Mouse (Mus musculus): ENCODE results near the gene Lsm14b.

Gene Lsm14b

DNA sequence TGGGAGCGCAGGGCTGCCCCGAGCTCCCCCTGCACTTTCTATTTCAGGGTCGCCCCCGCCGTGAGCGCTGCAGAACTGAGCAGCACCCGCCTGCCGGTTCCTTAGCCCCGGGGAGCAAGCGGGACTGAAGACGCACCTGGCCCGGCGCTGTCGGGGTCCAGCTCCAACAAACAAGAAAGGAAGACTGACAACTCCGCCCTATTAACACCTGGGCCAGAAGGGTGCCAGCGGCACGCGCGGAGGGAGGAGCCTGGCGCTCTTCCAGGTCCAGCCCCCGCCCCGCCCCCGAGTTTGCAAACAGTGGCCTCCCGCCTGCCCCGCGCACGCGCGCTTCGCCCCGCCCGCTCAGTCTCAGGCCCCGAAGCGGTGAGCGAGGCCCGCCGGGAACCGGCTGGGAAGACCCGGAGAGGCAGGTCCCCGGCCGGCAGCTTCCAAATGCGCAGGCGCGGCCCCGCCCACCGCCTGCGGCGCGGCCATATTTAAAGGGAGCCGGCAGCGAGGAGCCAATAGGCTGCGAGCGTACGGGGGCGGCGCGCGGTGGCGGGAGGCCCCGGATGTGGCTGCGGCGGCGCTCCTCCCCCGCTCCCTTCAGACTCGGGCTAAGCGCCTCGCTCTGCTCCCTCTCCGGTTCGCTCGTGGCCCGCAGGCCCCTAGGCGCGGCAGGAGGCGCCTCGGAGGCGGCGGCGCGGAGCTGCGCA lies at the start of gene Lsm14b:
TSS of gene Lsm14b (plus strand) at position 587 of the 698 bp plus-strand sequence.
- DNase-seq = peak; percentile 98 to 100

DNA sequence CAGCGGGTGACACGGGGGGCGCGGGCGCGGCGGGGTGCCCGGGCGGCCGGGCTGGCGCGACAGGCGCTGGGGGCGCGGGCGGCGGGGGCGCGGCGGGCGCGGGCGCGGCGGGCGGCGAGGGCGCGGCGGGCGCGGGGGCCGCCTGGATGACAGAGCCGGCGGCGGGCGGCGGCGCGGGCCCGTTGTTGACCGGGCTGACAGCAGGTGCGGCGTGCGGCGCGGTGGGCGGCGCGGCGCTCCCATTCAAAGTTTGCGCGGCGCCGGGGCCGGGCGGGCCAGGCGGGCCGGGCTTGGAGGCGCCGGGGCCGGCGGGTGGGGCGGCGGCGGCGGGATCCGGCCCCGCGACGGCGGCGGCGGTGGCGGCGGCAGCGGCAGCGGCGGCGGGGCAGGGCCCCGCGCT lies 48.9 kb upstream of the Lsm14b start:
- peak in 1 of 2 experiments; percentile 30 for DNase-seq

- DNase-seq = no peak
These were observed 48.5 kb upstream of the Lsm14b start for GRCm38 (mm10) chr2:179976295-179976627.

DNA sequence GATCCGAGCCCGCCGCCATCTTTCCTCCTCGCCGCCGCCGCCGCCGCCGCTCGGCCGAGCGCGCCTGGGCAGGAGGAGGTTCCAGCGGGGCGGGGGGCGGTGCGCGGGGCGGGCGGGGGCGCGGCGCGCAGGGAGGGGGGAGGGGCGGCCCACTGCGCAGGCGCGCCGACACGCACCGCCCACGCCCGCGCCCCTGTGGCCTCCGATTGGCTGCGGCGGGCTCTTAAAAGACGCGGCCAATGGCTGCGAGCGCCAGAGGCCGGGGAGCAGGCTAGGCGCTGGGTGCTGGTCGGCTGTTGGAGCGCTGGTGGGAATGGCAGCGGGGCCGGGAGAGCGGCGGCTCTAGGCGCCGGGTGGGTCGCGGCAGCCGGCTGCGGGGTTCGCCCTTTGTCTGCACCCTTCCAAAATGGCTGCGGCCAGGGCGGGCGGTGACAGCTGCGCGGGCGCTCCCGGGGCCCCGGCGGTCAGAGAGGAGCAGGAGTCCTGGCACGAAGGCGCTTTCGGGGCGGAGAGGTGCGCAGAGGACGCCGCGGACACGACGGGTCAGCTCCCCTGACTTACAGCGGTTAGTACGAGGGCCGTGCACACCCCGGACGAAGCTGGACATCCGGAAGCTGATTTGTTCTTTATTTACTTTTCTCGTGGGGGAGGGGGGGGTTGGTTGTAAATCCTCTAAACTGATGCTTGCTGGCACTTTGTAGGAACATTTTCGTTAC lies 48.0 kb upstream of the Lsm14b start, which contains the start of gene Taf4:
TSS of gene Taf4 (minus strand) at position 19 of the 716 bp plus-strand sequence.
- peak; percentile 80 to 86 for DNase-seq

DNA sequence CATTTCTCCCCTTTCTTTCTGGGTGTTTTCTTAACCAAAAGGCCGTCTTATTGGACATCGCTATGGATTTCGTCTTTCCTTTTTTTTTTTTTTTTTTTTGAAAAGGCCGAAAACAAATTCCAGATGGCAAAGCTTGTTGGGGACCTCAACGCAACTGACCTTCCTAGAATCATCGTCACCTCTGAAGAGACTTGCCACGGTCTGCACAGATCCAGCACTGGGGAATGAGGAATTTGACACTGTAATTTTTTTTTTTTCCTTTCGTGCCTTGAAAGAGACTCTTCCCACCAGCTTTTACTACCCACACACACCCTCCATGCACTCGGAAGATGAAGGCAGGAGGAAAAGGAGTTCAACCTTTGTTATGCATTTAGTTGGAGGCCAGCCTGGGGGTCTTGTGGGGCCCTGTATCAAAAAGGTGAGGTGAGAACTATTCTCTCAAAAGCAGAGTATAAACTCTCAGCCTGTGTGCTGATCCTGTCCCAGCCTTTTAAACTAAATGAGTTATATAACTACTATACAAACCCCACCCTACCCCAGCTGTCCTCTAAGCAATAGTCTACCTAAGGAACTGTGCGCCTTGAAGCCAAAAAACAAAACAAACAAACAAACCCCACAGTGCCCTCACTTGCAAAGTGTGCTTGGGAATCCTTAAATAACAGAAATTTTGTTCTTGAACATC lies 47.3 kb upstream of the Lsm14b start:
- no peak for DNase-seq

DNA sequence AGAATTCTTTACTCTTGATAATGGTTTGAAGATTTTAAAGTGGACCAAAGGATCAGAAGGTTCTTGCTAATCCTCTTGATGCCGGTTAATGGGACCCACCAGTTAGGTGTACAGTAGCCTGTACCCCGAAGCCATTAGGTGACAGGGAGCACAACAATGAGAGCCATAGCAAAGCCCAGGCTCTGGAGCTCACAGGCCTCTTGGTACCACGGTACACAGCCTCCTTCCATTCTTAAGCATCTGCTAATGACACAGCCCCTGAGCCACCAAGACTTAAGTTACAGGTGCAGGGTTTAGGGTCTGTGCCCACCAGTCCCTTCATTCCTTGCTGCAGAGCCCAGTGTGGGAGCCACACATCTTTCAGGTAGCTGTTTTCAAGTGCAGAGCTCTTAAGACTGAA lies 46.5 kb upstream of the Lsm14b start:
- DNase-seq = no peak

- DNase-seq = no peak
These were observed 45.0 kb upstream of the Lsm14b start for GRCm38 (mm10) chr2:179979836-179980235.

DNA sequence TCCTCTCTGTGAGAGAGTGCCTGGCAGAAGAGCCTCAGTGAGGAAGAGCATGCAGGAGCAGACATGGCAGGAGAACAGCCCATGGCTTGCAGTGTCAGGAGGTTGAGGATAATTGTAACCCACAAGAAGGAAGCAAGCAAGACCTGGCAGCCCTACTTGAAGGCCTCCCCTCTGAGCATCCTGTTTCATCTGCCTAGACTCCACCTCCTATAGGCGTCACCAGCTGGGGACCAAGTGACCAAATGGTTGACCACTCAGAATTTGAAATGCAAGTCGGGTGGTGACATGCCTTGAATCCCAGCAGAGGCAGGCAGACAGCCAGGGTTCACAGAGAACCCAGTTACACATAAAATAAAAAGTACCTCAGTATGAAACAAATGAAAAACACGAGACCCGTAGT lies 44.2 kb upstream of the Lsm14b start:
- DNase-seq = no peak

- no peak for DNase-seq
These were observed 42.1 kb upstream of the Lsm14b start for GRCm38 (mm10) chr2:179982715-179983114.

DNA sequence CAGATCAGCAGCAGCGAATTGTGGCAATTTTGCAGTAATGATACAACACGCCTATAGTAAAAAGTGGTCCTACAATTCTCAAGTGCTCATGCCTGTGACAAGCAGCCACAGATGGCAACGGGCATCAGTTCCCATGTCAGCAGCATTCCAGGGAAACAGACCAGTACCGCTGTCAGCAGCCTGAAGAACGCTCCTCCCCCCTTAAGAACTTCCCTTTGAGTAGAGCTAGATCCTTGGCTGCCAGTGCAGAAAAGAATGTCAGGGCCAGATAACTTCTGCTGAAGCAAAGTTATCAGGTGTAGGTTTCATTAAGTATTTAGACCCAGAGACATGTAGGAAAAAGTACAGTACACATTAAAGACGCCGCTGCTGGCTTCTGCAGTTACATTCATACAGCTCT lies 40.0 kb upstream of the Lsm14b start:
- DNase-seq = no peak

DNA sequence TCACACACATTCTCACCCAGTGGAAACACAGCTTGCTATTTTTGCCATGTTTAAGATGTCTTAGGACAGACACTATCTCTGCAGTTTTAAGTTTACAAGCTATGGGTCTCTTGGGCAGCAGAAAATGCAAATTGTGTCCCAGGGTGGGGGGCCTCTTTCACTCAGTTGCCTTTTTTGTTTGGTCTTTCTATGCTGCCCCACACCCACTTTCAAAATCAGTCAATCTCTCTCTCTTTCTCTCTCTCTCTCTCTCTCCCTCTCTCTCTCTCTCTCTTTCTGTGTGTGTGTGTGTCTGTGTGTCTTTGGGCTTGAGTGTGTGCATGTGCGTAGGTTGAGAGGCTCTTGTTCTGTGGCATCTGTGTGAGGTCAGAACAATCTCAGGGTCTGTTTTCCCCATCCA lies 39.1 kb upstream of the Lsm14b start:
- no peak for DNase-seq

DNA sequence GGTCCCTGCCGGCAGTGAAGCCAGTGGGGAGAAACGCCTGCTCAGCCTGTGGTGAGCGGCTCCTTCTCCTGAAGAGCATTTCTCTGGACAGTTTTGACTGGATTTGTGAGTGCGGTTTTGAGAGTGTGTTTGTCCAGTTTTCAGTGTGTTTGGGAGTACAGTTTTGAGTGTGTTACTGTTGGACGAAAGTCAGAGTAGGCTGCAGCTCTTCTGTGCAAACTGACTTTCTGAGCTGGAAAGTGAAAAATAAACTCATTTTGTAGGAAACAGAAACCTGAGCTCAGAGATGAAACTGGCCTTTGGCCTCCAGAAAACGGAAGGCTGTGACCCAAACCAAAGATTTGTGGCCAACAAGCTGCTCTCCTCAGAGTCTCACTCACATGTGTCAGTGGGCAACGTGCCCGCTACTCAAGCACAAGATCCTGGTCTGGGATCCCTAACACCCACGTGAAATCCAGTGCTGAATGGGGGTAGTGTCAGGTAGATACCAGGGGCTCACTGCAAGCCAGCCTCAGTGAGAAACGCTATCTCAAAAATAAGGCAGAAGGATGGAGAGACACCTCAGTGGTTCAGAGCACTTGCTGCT lies 38.3 kb upstream of the Lsm14b start:
- no peak for DNase-seq

DNA sequence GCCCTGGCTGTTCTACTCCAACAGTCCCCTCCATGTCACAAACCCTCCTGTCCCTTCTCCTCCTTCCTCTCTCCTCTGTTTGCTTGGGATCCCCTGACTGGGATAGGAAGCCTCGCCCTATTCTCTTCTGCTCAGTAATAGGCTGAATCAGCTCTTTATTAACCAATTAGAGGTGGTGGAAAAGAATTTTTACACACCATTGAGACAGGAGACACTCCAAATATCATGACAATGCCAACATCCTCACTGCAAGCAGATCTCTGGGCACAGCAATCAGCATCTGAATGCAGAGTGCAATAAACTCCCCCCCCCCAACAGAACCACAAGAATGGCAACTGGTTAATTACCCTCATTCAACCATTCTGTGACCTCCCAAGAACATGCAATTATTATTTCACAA lies 35.7 kb upstream of the Lsm14b start:
- DNase-seq = no peak

DNA sequence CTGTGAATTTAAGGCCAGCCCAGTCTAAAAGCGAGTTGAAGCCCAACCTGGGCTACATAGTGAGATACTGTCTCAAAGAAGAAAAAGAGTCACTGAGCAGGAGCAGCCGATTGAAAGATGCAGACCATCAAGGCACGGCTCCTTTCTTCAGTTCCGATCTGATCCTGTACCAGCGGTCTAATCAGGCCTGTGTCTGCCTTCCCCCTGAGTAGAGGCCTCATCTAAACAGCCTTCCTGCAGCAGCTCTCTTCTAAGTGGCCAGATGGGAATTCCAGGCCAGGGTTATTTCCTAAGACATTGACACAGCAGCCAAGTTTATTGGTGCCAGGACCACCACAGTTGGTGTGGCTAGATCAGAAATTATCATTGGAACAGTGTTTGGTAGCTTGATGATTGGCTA lies 31.7 kb upstream of the Lsm14b start:
- no peak for DNase-seq

DNA sequence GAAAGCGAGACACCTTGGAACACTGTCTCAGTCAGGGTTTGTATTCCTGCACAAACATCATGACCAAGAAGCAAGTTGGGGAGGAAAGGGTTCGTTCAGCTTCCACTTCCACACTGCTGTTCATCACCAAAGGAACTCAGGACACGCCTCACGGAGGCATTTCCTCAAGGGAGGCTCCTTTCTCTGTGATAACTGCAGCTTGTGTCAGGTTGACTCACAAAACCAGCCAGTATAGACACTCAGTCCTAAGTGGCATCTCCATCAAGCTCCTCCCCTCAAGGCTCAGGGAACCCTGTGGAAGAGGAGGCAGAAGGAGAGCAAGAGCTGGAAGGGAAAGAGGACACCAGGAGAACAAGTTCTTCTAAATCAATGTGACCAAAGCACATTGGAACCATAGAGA lies 26.4 kb upstream of the Lsm14b start:
- DNase-seq = no peak

GRCm38 (mm10) chr2:180001635-180002034 lies 23.2 kb upstream of the Lsm14b start:
- no peak for DNase-seq

DNA sequence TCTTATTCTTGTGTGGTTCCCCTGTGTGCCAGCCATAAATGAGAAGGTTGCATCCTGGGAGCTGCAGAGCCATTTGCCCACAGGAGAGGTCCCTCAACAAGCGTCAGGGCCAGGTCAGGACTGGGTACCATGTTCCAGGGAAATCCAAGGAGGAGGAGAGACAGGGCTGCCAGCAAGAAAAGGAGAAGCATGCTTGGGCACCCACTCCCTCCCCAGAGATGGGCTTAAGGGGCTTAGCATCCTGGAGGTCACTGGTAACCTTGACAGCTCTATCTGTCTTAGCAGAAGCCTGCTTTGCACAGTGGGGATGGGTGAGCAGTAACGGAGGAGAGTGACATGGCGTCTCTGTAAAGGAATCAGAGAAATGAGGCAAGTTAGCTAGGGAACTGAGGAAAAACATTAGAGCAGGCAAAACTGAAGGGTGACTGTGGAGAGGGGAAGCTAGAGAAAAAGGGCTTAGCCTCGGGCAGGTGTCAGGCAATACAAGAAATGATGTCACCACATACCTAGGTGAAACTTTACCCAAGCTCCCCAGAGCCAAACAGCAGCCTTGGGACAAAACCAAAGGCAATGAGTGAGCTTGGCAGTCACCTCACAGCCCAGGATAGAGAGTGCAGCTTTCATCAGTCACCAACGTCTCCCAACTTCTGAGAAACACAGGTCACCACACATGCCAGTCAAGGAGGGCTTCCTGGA lies 19.0 kb upstream of the Lsm14b start:
- DNase-seq = no peak

- DNase-seq = no peak
These were observed 18.3 kb upstream of the Lsm14b start for GRCm38 (mm10) chr2:180006352-180007017.

DNA sequence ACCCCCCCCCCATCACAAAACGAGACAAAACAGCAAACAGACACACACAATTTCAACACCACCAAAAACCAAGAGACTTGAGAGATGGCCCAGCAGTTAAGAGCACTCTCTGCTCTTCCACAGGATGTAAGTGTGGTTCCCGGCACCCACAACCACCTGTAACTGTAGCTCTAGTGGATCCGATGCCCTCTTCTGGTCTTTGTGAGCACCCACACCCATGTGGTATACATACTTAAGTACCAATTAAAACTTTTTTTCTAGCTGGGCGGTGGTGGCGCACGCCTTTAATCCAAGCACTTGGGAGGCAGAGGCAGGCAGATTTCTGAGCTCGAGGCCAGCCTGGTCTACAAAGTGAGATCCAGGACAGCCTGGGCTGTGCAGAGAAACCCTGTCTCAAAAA lies 14.1 kb upstream of the Lsm14b start:
- DNase-seq = no peak

DNA sequence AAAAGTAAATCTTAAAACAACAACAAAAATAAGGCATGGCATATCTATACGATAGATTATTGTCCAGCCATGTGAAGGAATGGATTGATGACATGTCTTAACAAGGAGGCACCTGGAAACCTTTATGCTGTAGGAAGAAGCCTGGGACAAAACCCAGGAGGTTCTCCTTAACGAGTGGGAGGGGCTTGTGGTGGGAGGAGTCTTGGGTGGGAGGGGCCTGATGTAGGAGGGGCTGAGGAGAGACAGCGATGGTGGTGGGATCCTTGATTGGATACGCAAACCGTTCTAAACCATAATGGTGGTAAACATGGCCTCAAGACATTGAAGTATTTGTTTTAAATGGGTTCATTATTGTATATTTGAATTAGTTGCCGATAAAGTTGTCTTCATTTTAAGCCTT lies 13.4 kb upstream of the Lsm14b start:
- DNase-seq = no peak

DNA sequence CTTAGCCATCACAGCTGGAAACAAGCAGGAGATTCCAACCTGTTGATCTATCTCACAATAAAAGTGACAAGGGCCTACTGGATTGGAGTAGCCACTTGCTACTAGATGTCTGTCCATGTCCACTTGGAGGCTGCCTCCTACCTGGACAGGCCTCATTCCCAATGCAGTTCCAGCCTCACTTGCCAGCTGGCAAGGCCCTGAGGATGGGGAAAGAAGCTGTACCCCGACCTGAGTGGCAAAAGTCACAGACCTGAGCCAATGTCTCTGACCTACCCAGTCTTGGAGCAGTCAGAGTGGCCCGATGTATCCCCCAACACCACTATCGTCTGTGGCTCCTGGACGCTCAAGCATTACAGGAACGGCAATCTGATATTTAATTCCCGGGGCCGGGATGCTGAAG lies 11.1 kb upstream of the Lsm14b start:
- DNase-seq = no peak

DNA sequence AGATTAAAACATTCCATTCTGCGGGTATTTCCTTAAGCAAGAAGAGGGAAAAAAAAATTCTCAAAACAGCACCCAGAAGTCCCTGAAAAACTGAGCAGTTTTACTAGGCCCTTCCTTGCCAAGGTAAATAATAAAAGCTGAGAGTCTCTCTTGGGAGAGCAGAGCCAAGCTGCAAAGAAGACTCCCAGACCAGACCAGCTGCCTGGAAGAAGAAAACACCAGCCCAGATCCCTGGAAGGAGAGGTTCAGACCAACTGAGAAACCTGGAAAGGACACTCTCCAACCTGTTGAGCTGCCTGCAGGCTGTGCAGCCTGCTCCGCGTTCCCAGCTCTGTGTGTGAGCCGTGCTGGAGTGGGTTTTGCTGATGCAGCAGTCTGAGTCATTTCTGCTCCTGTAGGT lies 7.2 kb upstream of the Lsm14b start:
- DNase-seq = no peak

DNA sequence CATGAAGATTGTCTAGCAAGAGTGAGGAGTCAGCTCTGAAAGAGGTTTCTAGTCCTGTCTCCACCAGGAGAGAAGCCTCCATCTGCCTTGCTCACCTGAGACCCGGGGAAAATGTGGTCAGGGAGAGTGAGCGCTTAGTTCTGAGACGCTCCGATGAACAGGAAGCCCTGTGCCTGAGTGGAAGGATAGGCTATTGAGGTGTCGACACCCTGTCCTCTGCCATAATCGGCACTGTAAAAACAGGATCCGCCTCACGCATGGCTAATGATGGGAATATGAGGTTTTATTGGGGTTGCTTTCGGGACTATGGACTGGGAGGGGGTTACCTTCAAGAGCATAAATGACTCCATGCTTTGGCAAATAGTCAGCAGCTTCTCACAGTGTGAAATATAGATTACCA lies 6.2 kb upstream of the Lsm14b start:
- DNase-seq = no peak

All from spleen, adult 18-20 months (tissue).